In the genomic region with DNA sequence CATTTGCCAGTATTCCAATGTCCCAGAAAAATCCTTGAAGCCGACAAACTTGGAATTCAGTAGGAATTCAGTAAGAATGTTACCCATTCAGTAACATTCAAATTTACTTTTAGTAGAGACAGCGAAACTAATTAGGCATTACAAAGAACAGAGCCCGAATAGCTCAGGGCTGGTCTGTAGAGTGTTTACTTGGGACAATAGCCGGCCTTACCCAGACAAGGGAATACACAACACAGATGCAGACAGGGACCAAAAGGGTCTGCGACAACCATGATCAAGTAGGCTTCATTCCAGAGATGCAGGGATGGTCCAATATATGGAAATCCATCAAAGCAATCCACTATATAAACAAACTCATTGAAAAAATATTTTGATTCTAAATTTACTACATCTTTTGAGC, we compare ENCODE assay signal across 25 mouse cellular contexts. TPM values are rescaled to one million over a fixed set of nuclear protein-coding genes. Genes with fewer than 3 reads are reported as not detected.
A peak's percentile ranks its signal among the peaks of the same experiment; 100 is the strongest.
DNase-seq lines count a peak whose midpoint lies in the region; TF ChIP-seq lines count a peak whose summit lies in the region.
"Had no signal": no experiment of that assay in that cellular context is flagged by ENCODE, and none has a peak within 500 bp of the region (broad histone marks: within the 10 kb centered on the region; RNA-seq: fewer than 3 reads in every experiment).

No protein-coding gene starts in this region.

- no peak overlapping the region for H3K9ac ChIP-seq in ES-Bruce4 (ENCODE audit: low read depth, poor library complexity, severe bottlenecking)
- H3K9ac ChIP-seq: embryonic facial prominence, embryonic 12.5 days; forebrain, embryonic 13.5 days; forebrain, embryonic 15.5 days; forebrain, postnatal 0 days had no signal

- TF ChIP-seq POLR2A in ES-Bruce4 (IDR thresholded peaks at IDR 0.05; ENCODE audit: insufficient read depth, low read length), result no peak
- no peak for TF ChIP-seq POLR2A in lung, adult 2 months (IDR thresholded peaks at IDR 0.05; ENCODE audit: borderline replicate concordance, extremely low read depth, low read depth, low read length)
- no peak for TF ChIP-seq POLR2A in cerebellum, adult 2 months (IDR thresholded peaks at IDR 0.05; ENCODE audit: borderline replicate concordance, insufficient read depth, low read length)

- H3K36me3 ChIP-seq in ES-Bruce4 (ENCODE audit: control insufficient read depth, insufficient read depth, low read length, poor library complexity, severe bottlenecking), result no peaks in the 10 kb centered on the region
- H3K36me3 ChIP-seq: embryonic facial prominence, embryonic 10.5 days; embryonic facial prominence, embryonic 12.5 days; forebrain, embryonic 15.5 days; G1E had no signal

- no peak for TF ChIP-seq CTCF in ES-Bruce4 (IDR thresholded peaks at IDR 0.05; ENCODE audit: low read depth, low read length)
- no peak for TF ChIP-seq CTCF in lung, adult 2 months (IDR thresholded peaks at IDR 0.05; ENCODE audit: insufficient read depth, low read length)
- TF ChIP-seq CTCF in cerebellum, adult 2 months (IDR thresholded peaks at IDR 0.05; ENCODE audit: borderline replicate concordance, insufficient read depth, low read depth, low read length), result no peak

- H3K27ac ChIP-seq in ES-Bruce4 (ENCODE audit: insufficient read depth, low read length), result no peak overlapping the region
- no peak overlapping the region for H3K27ac ChIP-seq in cerebellum, adult 2 months (ENCODE audit: insufficient read depth, low read length)
- H3K27ac ChIP-seq: embryonic facial prominence, embryonic 10.5 days; embryonic facial prominence, embryonic 12.5 days; forebrain, embryonic 13.5 days; forebrain, embryonic 15.5 days had no signal

- peaks cover 7% of the 10 kb centered on the region; the same call in 1 of the 2 replicates for H3K9me3 ChIP-seq in ES-Bruce4 (replicated peaks; ENCODE audit: control insufficient read depth, insufficient read depth, low read length, poor library complexity, severe bottlenecking)
- H3K9me3 ChIP-seq: embryonic facial prominence, embryonic 10.5 days; embryonic facial prominence, embryonic 12.5 days; forebrain, embryonic 13.5 days; forebrain, embryonic 15.5 days; G1E had no signal

- peak; percentile 93 for DNase-seq in ES-CJ7 (ENCODE audit: low read depth, low spot score)
- DNase-seq in R1 (ENCODE audit: low read depth, low spot score), result peak; percentile 95
- DNase-seq in lung, adult 2 months, result no peak
- no peak for DNase-seq in cerebellum, adult 2 months
- no peak for DNase-seq in embryo, embryonic 10 days (ENCODE audit: low spot score)
- DNase-seq: adrenal gland, adult 8-10 months; adrenal gland, postnatal 14 days; adrenal gland, postnatal 36 days; cerebellum, adult 11-12 months; cerebellum, adult 8-10 months; cerebellum, adult 9-11 months; cerebellum, postnatal 14 days; cerebellum, postnatal 36 days; forebrain, postnatal 0 days had no signal

- no peak overlapping the region for H3K4me3 ChIP-seq in ES-Bruce4 (ENCODE audit: low read depth, low read length)
- H3K4me3 ChIP-seq in lung, adult 2 months (replicated peaks; ENCODE audit: extremely low read depth, low read depth, low read length), result no peak overlapping the region
- no peak overlapping the region for H3K4me3 ChIP-seq in cerebellum, adult 2 months (replicated peaks; ENCODE audit: insufficient read depth, low read depth, low read length)
- H3K4me3 ChIP-seq: embryonic facial prominence, embryonic 10.5 days; embryonic facial prominence, embryonic 12.5 days; forebrain, embryonic 13.5 days; forebrain, embryonic 15.5 days had no signal

- H3K27me3 ChIP-seq in ES-Bruce4 (ENCODE audit: control insufficient read depth, insufficient read depth, low read length, poor library complexity, severe bottlenecking), result no peaks in the 10 kb centered on the region
- no peaks in the 10 kb centered on the region for H3K27me3 ChIP-seq in cerebellum, adult 2 months (ENCODE audit: control insufficient read depth, insufficient read depth, low read length)
- H3K27me3 ChIP-seq: embryonic facial prominence, embryonic 12.5 days; forebrain, embryonic 13.5 days; forebrain, embryonic 15.5 days; Patski had no signal

- 0 out of 2 replicates have a peak, but pooled peaks have one; percentile 20 for TF ChIP-seq EP300 in ES-Bruce4 (IDR thresholded peaks at IDR 0.05; ENCODE audit: insufficient read depth, low read depth, low read length)

- H3K4me1 ChIP-seq in ES-Bruce4 (ENCODE audit: control insufficient read depth, insufficient read depth, low read length), result no peaks in the 10 kb centered on the region
- H3K4me1 ChIP-seq in lung, adult 2 months (ENCODE audit: control insufficient read depth, insufficient read depth, low read length), result no peaks in the 10 kb centered on the region
- no peaks in the 10 kb centered on the region for H3K4me1 ChIP-seq in cerebellum, adult 2 months (ENCODE audit: control insufficient read depth, insufficient read depth, low read length)
- H3K4me1 ChIP-seq: embryonic facial prominence, embryonic 10.5 days; embryonic facial prominence, embryonic 12.5 days; forebrain, embryonic 13.5 days; forebrain, embryonic 15.5 days had no signal

- WGBS in lung, adult 2 months, result 82% methylated on average over 5 of the region's 5 CpGs
- WGBS in cerebellum, adult 2 months, result 46% methylated on average over 5 of the region's 5 CpGs

RNA-seq across cellular contexts. Expression of gene Defb41, which starts 3.9 kb away (rescaled TPM):
- not detected in 2 replicates for polyA plus RNA-seq in ES-Bruce4 (2011; ENCODE audit: insufficient read depth, insufficient read length, low read depth, missing spikeins)
- not detected in 2 replicates for polyA plus RNA-seq in lung, adult 2 months (2012; rRNA removed)
- not detected in 2 replicates for polyA plus RNA-seq in cerebellum, adult 2 months (2012; rRNA removed)
- polyA plus RNA-seq: activated CD4-positive, CD25-positive, alpha-beta regulatory T cell, adult 4 months; embryonic facial prominence, embryonic 10.5 days; embryonic facial prominence, embryonic 12.5 days; embryonic facial prominence, embryonic 14.5 days; forebrain, embryonic 11.5 days; forebrain, embryonic 13.5 days; forebrain, embryonic 15.5 days; forebrain, postnatal 0 days; G1E; Patski had no signal

RNA-seq across cellular contexts. Expression of gene Defb18, which starts 31.6 kb away (rescaled TPM):
- polyA plus RNA-seq in ES-Bruce4 (2011; ENCODE audit: insufficient read depth, insufficient read length, low read depth, missing spikeins), result not detected in 2 replicates
- polyA plus RNA-seq in lung, adult 2 months (2012; rRNA removed), result not detected in 2 replicates
- polyA plus RNA-seq in cerebellum, adult 2 months (2012; rRNA removed), result not detected in 2 replicates
- polyA plus RNA-seq: activated CD4-positive, CD25-positive, alpha-beta regulatory T cell, adult 4 months; C2C12; embryonic facial prominence, embryonic 10.5 days; embryonic facial prominence, embryonic 12.5 days; embryonic facial prominence, embryonic 14.5 days; forebrain, embryonic 11.5 days; forebrain, embryonic 13.5 days; forebrain, embryonic 15.5 days; forebrain, postnatal 0 days; G1E; Patski had no signal

Comparison
In these comparisons a context has a peak if more than half of its experiments do, and no peak if none do; other contexts are left out.
1. DNase-seq: peak in ES-CJ7 (single experiment) and R1 (single experiment); none in lung, adult 2 months (single experiment), cerebellum, adult 2 months (0 of 2) and embryo, embryonic 10 days (single experiment).